Mouse (Mus musculus): ENCODE data around the gene Enpep.

The Enpep gene

GRCm38 (mm10) chr3:129332586-129332985, at the start of gene Enpep:
Enpep (minus strand) TSS chr3:129332720.
- DNase-seq = no peak

GRCm38 (mm10) chr3:129379109-129379508, 46.6 kb upstream of the Enpep start:
- no peak for DNase-seq

- no peak for DNase-seq
These were observed 42.6 kb upstream of the Enpep start for GRCm38 (mm10) chr3:129375087-129375486.

- no peak for DNase-seq
These were observed 40.6 kb upstream of the Enpep start for GRCm38 (mm10) chr3:129373108-129373507.

DNA sequence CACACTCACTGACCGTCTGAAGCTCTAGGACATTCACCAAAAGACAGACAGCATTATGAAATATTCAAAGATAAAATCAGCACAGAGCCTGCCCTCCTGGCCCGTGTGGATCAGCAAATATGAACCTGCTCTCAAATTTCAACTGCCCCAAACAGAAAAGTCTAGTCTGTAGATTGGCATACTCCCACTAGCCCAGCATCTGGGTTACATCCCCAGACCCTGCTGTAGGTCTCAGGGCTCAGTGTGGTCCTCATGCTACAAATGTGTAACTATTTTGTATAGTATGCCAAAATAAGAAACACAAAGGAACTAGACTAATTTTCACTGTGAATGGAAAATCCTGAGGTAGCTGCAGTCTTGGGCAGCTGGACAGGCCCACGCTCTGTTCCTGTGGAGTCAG, 37.0 kb upstream of the Enpep start:
- no peak for DNase-seq

GRCm38 (mm10) chr3:129365919-129366318, 33.4 kb upstream of the Enpep start:
- DNase-seq = no peak

DNA sequence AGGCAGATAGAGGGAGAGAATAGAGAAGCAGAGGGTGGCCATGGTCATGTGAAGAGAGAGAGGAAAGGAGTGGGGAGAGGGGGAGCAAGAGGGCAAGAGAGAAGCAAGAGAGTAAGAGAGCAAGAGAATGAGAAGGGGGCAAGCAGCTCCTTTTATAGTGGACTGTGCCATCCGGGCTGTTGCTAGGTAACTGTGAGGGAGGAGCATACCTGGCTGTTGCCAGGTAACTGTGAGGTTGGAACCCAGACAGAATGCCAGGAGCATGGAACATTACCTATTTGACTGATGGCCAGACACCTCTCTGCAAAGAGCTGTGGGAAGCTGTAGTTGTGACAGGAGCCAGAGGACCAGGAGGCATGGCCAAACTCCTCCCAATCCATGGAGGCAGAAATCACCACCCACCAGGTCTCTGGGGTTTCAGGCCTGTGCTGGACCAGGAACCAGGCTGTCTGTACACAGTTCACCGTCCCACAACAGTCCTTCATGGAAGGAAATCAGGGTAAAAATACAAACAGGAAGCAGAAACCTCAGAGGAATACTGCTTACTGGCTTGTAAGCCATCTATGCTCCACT, 32.4 kb upstream of the Enpep start:
- DNase-seq = no peak

GRCm38 (mm10) chr3:129363426-129363825, 30.9 kb upstream of the Enpep start:
- no peak for DNase-seq

GRCm38 (mm10) chr3:129358115-129358514, 25.6 kb upstream of the Enpep start:
- DNase-seq = no peak

- DNase-seq = no peak
These were observed 21.4 kb upstream of the Enpep start for GRCm38 (mm10) chr3:129353901-129354300.

GRCm38 (mm10) chr3:129351320-129351877, 18.9 kb upstream of the Enpep start:
- DNase-seq = no peak

- no peak for DNase-seq
These were observed 14.8 kb upstream of the Enpep start for GRCm38 (mm10) chr3:129347277-129347676.

GRCm38 (mm10) chr3:129342767-129343166, 10.2 kb upstream of the Enpep start:
- no peak for DNase-seq

- DNase-seq = no peak
These were observed 8.5 kb upstream of the Enpep start for GRCm38 (mm10) chr3:129341066-129341465.

- no peak for DNase-seq
These were observed 6.0 kb upstream of the Enpep start for GRCm38 (mm10) chr3:129338296-129339091.

DNA sequence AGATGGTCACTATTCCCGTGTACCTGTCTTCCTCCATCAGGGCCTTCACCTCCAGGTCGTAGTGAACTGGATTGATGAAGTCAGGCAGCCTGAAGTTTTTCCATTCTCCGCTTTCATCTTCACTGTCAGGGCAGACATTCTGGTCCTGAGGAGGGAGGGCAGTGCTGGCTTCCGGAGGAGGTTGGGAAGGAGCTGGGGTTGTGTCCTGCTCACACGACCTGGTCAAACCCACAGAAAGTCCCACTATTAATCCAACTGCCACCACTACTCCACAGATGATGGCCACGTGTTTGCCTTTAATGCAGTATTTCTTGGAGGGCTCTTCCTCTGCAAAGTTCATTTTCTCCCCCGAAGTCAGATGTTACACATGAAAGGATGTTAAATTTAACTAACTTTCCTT, 378 bp downstream of the Enpep start:
- DNase-seq = no peak

GRCm38 (mm10) chr3:129331427-129331826, 1.1 kb downstream of the Enpep start:
- DNase-seq = no peak

DNA sequence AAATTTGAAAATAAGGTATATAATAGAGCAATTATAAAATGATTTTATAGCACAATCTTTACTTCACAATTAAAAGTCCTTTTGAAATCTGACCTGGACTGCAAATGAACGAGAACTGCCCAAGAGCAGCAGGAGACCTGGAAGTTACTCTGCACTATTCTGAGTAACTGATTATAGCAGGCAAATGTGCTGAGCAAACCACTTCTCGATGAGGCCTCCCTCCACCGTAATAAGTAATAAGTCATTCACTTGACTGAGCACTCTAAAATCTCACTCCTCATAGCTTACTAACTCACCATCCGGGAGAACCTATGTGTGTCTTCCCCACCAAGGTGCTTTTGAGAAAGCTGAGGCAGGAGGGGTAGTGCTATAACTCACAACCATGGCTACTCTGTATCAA, 4.5 kb downstream of the Enpep start:
- no peak for DNase-seq

- DNase-seq = no peak
These were observed 10.9 kb downstream of the Enpep start for GRCm38 (mm10) chr3:129321585-129321984.

- no peak for DNase-seq
These were observed 15.3 kb downstream of the Enpep start for GRCm38 (mm10) chr3:129317032-129317729.

- no peak for DNase-seq
These were observed 18.7 kb downstream of the Enpep start for GRCm38 (mm10) chr3:129313671-129314415.

- no peak for DNase-seq
These were observed 19.3 kb downstream of the Enpep start for GRCm38 (mm10) chr3:129313221-129313620.

GRCm38 (mm10) chr3:129312511-129312910, 20.0 kb downstream of the Enpep start:
- no peak for DNase-seq
